Mouse (Mus musculus): ENCODE measurements around the gene Pilra. TPM values are rescaled to one million over a fixed set of nuclear protein-coding genes. Genes with fewer than 3 reads are reported as not detected.
"Not testable (repeated sequence)": the region's sequence is repeated elsewhere in the genome, so short reads cannot be mapped to it uniquely, and the experiment has no call there.

Pilra gene
- polyA plus RNA-seq (2014; fragmentation: Nextera tagmentation; extraction: Ambion mirVana), result 0.26 and 0.51 TPM in 2 replicates

- H3K9ac ChIP-seq (replicated peaks; ENCODE audit: low read length); H3K27me3 ChIP-seq (ENCODE audit: control insufficient read depth, insufficient read depth, low read length); H3K9me3 ChIP-seq (ENCODE audit: control insufficient read depth, low read length); ATAC-seq (ENCODE audit: low FRiP score, low TSS enrichment); H3K4me2 ChIP-seq (ENCODE audit: low read length); H3K4me1 ChIP-seq (ENCODE audit: control insufficient read depth, insufficient read depth, low read length); H3K36me3 ChIP-seq (ENCODE audit: control insufficient read depth, insufficient read depth, low read length); DNase-seq; H3K27ac ChIP-seq (replicated peaks; ENCODE audit: low read depth, low read length); H3K4me3 ChIP-seq (replicated peaks; ENCODE audit: low read depth, low read length): not testable (repeated sequence)
- WGBS, result 83% methylated on average over 2 of the region's 2 CpGs
Observed at GRCm38 (mm10) chr5:137835966-137836520, at the start of gene Pilra. Gene Pilra (minus strand): TSS chr5:137836281.

GRCm38 (mm10) chr5:137883345-137883744 is 47.3 kb upstream of the Pilra start:
- 91% methylated on average over 3 of the region's 3 CpGs for WGBS
- DNase-seq, result no peak

GRCm38 (mm10) chr5:137882922-137883321 is 46.8 kb upstream of the Pilra start:
- Histone ChIP-seq H3K36me3 (ENCODE audit: control insufficient read depth, insufficient read depth, low read length) (no peaks in the 10 kb centered on the region), H3K4me3 (replicated peaks; ENCODE audit: low read depth, low read length) (no peak overlapping the region), H3K9me3 (ENCODE audit: control insufficient read depth, low read length) (no peaks in the 10 kb centered on the region), H3K9ac (replicated peaks; ENCODE audit: low read length) (no peak overlapping the region), H3K27ac (replicated peaks; ENCODE audit: low read depth, low read length) (no peak overlapping the region), H3K4me1 (ENCODE audit: control insufficient read depth, insufficient read depth, low read length) (no peaks in the 10 kb centered on the region), H3K27me3 (ENCODE audit: control insufficient read depth, insufficient read depth, low read length) (no peaks in the 10 kb centered on the region), H3K4me2 (ENCODE audit: low read length) (no peak overlapping the region)
- ATAC-seq (ENCODE audit: low FRiP score, low TSS enrichment) (no peak), DNase-seq (no peak)
- 74% methylated on average over 4 of the region's 4 CpGs for WGBS

More at GRCm38 (mm10) chr5:137883345-137883744, 47.3 kb upstream of the Pilra start:
- no peak overlapping the region for H3K9ac ChIP-seq (replicated peaks; ENCODE audit: low read length)
- H3K4me1 ChIP-seq (ENCODE audit: control insufficient read depth, insufficient read depth, low read length), result no peaks in the 10 kb centered on the region
- no peak overlapping the region for H3K27ac ChIP-seq (replicated peaks; ENCODE audit: low read depth, low read length)
- H3K4me2 ChIP-seq (ENCODE audit: low read length), result no peak overlapping the region
- H3K9me3 ChIP-seq (ENCODE audit: control insufficient read depth, low read length), result no peaks in the 10 kb centered on the region
- no peaks in the 10 kb centered on the region for H3K27me3 ChIP-seq (ENCODE audit: control insufficient read depth, insufficient read depth, low read length)
- H3K4me3 ChIP-seq (replicated peaks; ENCODE audit: low read depth, low read length), result no peak overlapping the region
- ATAC-seq (ENCODE audit: low FRiP score, low TSS enrichment), result no peak
- no peaks in the 10 kb centered on the region for H3K36me3 ChIP-seq (ENCODE audit: control insufficient read depth, insufficient read depth, low read length)

- DNase-seq (peak; percentile 26), ATAC-seq (ENCODE audit: low FRiP score, low TSS enrichment) (no peak)
- H3K4me2 ChIP-seq (ENCODE audit: low read length), result no peak overlapping the region
Observed at GRCm38 (mm10) chr5:137877860-137878259, 41.8 kb upstream of the Pilra start.

GRCm38 (mm10) chr5:137875054-137875453 is 39.0 kb upstream of the Pilra start:
- ATAC-seq (ENCODE audit: low FRiP score, low TSS enrichment) (no peak), DNase-seq (no peak)
- Histone ChIP-seq H3K4me3 (replicated peaks; ENCODE audit: low read depth, low read length) (no peak overlapping the region), H3K9me3 (ENCODE audit: control insufficient read depth, low read length) (no peaks in the 10 kb centered on the region), H3K4me1 (ENCODE audit: control insufficient read depth, insufficient read depth, low read length) (no peaks in the 10 kb centered on the region), H3K9ac (replicated peaks; ENCODE audit: low read length) (no peak overlapping the region), H3K27ac (replicated peaks; ENCODE audit: low read depth, low read length) (no peak overlapping the region), H3K4me2 (ENCODE audit: low read length) (no peak overlapping the region), H3K36me3 (ENCODE audit: control insufficient read depth, insufficient read depth, low read length) (no peaks in the 10 kb centered on the region), H3K27me3 (ENCODE audit: control insufficient read depth, insufficient read depth, low read length) (no peaks in the 10 kb centered on the region)
- 83% methylated on average over 2 of the region's 2 CpGs for WGBS

More at GRCm38 (mm10) chr5:137877860-137878259, 41.8 kb upstream of the Pilra start:
- WGBS, result 57% methylated on average over 2 of the region's 2 CpGs
- Histone ChIP-seq H3K27me3 (ENCODE audit: control insufficient read depth, insufficient read depth, low read length) (no peaks in the 10 kb centered on the region), H3K9me3 (ENCODE audit: control insufficient read depth, low read length) (no peaks in the 10 kb centered on the region), H3K27ac (replicated peaks; ENCODE audit: low read depth, low read length) (no peak overlapping the region), H3K36me3 (ENCODE audit: control insufficient read depth, insufficient read depth, low read length) (no peaks in the 10 kb centered on the region), H3K4me3 (replicated peaks; ENCODE audit: low read depth, low read length) (no peak overlapping the region), H3K4me1 (ENCODE audit: control insufficient read depth, insufficient read depth, low read length) (no peaks in the 10 kb centered on the region), H3K9ac (replicated peaks; ENCODE audit: low read length) (no peak overlapping the region)

GRCm38 (mm10) chr5:137872381-137872702 is 36.3 kb upstream of the Pilra start:
- WGBS, result 55% methylated on average over 1 of the region's 1 CpGs
- H3K9me3 ChIP-seq (ENCODE audit: control insufficient read depth, low read length); ATAC-seq (ENCODE audit: low FRiP score, low TSS enrichment): not testable (repeated sequence)

GRCm38 (mm10) chr5:137871644-137872380 is 35.7 kb upstream of the Pilra start, which contains the start of gene Pilrb2:
Gene Pilrb2 (minus strand): TSS chr5:137871815.
- H3K4me2 ChIP-seq (ENCODE audit: low read length); H3K9me3 ChIP-seq (ENCODE audit: control insufficient read depth, low read length); H3K27ac ChIP-seq (replicated peaks; ENCODE audit: low read depth, low read length); H3K27me3 ChIP-seq (ENCODE audit: control insufficient read depth, insufficient read depth, low read length); ATAC-seq (ENCODE audit: low FRiP score, low TSS enrichment); H3K36me3 ChIP-seq (ENCODE audit: control insufficient read depth, insufficient read depth, low read length); H3K9ac ChIP-seq (replicated peaks; ENCODE audit: low read length); DNase-seq; H3K4me1 ChIP-seq (ENCODE audit: control insufficient read depth, insufficient read depth, low read length); H3K4me3 ChIP-seq (replicated peaks; ENCODE audit: low read depth, low read length): not testable (repeated sequence)
- WGBS, result 67% methylated on average over 2 of the region's 3 CpGs

More at GRCm38 (mm10) chr5:137872381-137872702, 36.3 kb upstream of the Pilra start:
- not testable (repeated sequence) for H3K27me3 ChIP-seq (ENCODE audit: control insufficient read depth, insufficient read depth, low read length); DNase-seq; H3K4me1 ChIP-seq (ENCODE audit: control insufficient read depth, insufficient read depth, low read length); H3K4me3 ChIP-seq (replicated peaks; ENCODE audit: low read depth, low read length); H3K9ac ChIP-seq (replicated peaks; ENCODE audit: low read length); H3K27ac ChIP-seq (replicated peaks; ENCODE audit: low read depth, low read length); H3K4me2 ChIP-seq (ENCODE audit: low read length); H3K36me3 ChIP-seq (ENCODE audit: control insufficient read depth, insufficient read depth, low read length)

- ATAC-seq (ENCODE audit: low FRiP score, low TSS enrichment); H3K36me3 ChIP-seq (ENCODE audit: control insufficient read depth, insufficient read depth, low read length): not testable (repeated sequence)
- WGBS, result 75% methylated on average over 2 of the region's 2 CpGs
Observed at GRCm38 (mm10) chr5:137868600-137868999, 32.5 kb upstream of the Pilra start.

GRCm38 (mm10) chr5:137864008-137864407 is 27.9 kb upstream of the Pilra start:
- H3K9ac ChIP-seq (replicated peaks; ENCODE audit: low read length); DNase-seq; ATAC-seq (ENCODE audit: low FRiP score, low TSS enrichment); H3K4me2 ChIP-seq (ENCODE audit: low read length); H3K4me3 ChIP-seq (replicated peaks; ENCODE audit: low read depth, low read length); H3K27ac ChIP-seq (replicated peaks; ENCODE audit: low read depth, low read length); H3K4me1 ChIP-seq (ENCODE audit: control insufficient read depth, insufficient read depth, low read length); H3K36me3 ChIP-seq (ENCODE audit: control insufficient read depth, insufficient read depth, low read length); H3K9me3 ChIP-seq (ENCODE audit: control insufficient read depth, low read length); H3K27me3 ChIP-seq (ENCODE audit: control insufficient read depth, insufficient read depth, low read length): not testable (repeated sequence)
- 91% methylated on average over 1 of the region's 1 CpGs for WGBS

More at GRCm38 (mm10) chr5:137868600-137868999, 32.5 kb upstream of the Pilra start:
- not testable (repeated sequence) for H3K9me3 ChIP-seq (ENCODE audit: control insufficient read depth, low read length); H3K4me2 ChIP-seq (ENCODE audit: low read length); H3K27ac ChIP-seq (replicated peaks; ENCODE audit: low read depth, low read length); DNase-seq; H3K9ac ChIP-seq (replicated peaks; ENCODE audit: low read length); H3K4me1 ChIP-seq (ENCODE audit: control insufficient read depth, insufficient read depth, low read length); H3K4me3 ChIP-seq (replicated peaks; ENCODE audit: low read depth, low read length); H3K27me3 ChIP-seq (ENCODE audit: control insufficient read depth, insufficient read depth, low read length)
